Mouse (Mus musculus) neural tube, postnatal 0 days (tissue): ENCODE results near the gene Sept3. TPM values are rescaled to one million over a fixed set of nuclear protein-coding genes. Genes with fewer than 3 reads are reported as not detected.

Experiments used
- polyA plus RNA-seq: library from polyadenylated mRNA; unstranded; fragments of >200 nt; fragmentation: Nextera tagmentation; extraction: Ambion mirVana; gene quantifications from 2 replicates; pipeline ENCODE4 v1.2.1, GENCODE M21; 2015

Gene Sept3
- 311 and 334 TPM in 2 replicates for polyA plus RNA-seq

GRCm38 (mm10) chr15:82274593-82274926 lies at the start of gene Sept3:
Gene Sept3, plus strand, starts transcription at chr15:82274893.

GRCm38 (mm10) chr15:82244115-82244804 lies 30.4 kb upstream of the Sept3 start, which contains the start of gene Cenpm:
Gene Cenpm, minus strand, starts transcription at chr15:82244748.

GRCm38 (mm10) chr15:82252097-82252496 lies 22.6 kb upstream of the Sept3 start, which contains the start of gene 1500009C09Rik:
Gene 1500009C09Rik, plus strand, starts transcription at chr15:82252397.

GRCm38 (mm10) chr15:82298764-82299561 lies 24.3 kb downstream of the Sept3 start, which contains the start of gene Wbp2nl:
Gene Wbp2nl, plus strand, starts transcription at chr15:82298954.

DNA sequence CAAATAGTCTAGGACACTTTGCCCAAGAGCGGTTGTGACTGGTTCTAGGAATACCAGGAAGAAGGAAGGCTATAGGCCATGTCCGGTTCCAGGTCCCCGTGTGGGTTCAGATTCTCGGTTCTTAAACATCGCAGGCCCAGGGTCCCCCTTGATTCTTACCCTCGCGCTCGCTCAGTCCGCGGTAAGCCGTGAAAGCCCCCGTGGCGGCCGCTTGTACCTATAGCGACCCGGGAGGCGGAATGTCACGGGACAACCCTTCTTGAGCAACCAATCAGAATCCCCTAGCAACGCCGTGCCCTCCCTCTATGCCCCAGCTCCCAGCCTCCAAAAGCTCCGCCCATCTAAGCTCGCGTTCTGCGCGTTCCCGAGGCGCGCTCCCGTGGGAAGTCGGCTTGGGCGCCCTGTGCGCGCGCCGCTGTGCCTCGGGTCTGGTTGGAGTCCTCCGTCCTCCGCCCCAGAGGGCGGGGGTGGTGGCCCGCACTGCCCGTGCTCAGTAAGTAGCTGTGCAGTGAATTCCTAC lies 64.0 kb downstream of the Sept3 start, which contains the start of the genes Naga, Pheta2 and Smdt1:
TSS of gene Naga (minus strand) at position 333 of the 520 bp plus-strand sequence.
TSS of gene Pheta2 (plus strand) at position 350 of the 520 bp plus-strand sequence.
TSS of gene Smdt1 (plus strand) at position 367 of the 520 bp plus-strand sequence.

Other genes with a start within 250 kb of the Sept3 start
- gene Desi1, start 241.0 kb upstream of the Sept3 start, polyA plus RNA-seq, result 53.0 and 55.9 TPM in 2 replicates
- gene Snu13, start 227.3 kb upstream of the Sept3 start, polyA plus RNA-seq, result 248 and 267 TPM in 2 replicates
- not detected in 2 replicates for gene 4930407I10Rik, start 215.7 kb upstream of the Sept3 start, polyA plus RNA-seq
- 0.09 and 0.10 TPM in 2 replicates for gene Mei1, start 204.9 kb upstream of the Sept3 start, polyA plus RNA-seq
- 9.0 and 11.0 TPM in 2 replicates for gene Ccdc134, start 147.0 kb upstream of the Sept3 start, polyA plus RNA-seq
- gene Srebf2, start 127.7 kb upstream of the Sept3 start, polyA plus RNA-seq, result 151 and 162 TPM in 2 replicates
- gene Shisa8, start 62.1 kb upstream of the Sept3 start, polyA plus RNA-seq, result 18.3 and 22.7 TPM in 2 replicates
- 0.97 and 1.0 TPM in 2 replicates for gene Tnfrsf13c, start 50.5 kb upstream of the Sept3 start, polyA plus RNA-seq
- gene Cenpm, start 30.1 kb upstream of the Sept3 start, polyA plus RNA-seq, result 18.2 and 19.0 TPM in 2 replicates
- 13.7 and 17.9 TPM in 2 replicates for gene 1500009C09Rik, start 22.5 kb upstream of the Sept3 start, polyA plus RNA-seq
- 0.32 and 0.43 TPM in 2 replicates for gene Wbp2nl, start 24.1 kb downstream of the Sept3 start, polyA plus RNA-seq
- 36.0 and 38.9 TPM in 2 replicates for gene Naga, start 64.0 kb downstream of the Sept3 start, polyA plus RNA-seq
- gene Pheta2, start 64.0 kb downstream of the Sept3 start, polyA plus RNA-seq, result 1.4 and 1.5 TPM in 2 replicates
- 467 TPM in 2 replicates for gene Smdt1, start 64.1 kb downstream of the Sept3 start, polyA plus RNA-seq
- gene Ndufa6, start 79.4 kb downstream of the Sept3 start, polyA plus RNA-seq, result 557 and 602 TPM in 2 replicates
- gene Cyp2d22, start 105.4 kb downstream of the Sept3 start, polyA plus RNA-seq, result 5.4 and 6.0 TPM in 2 replicates
- not detected in 2 replicates for gene Cyp2d11, start 119.1 kb downstream of the Sept3 start, polyA plus RNA-seq
- not detected in 2 replicates for gene Cyp2d10, start 132.3 kb downstream of the Sept3 start, polyA plus RNA-seq
- not detected in 2 replicates for gene Cyp2d9, start 158.5 kb downstream of the Sept3 start, polyA plus RNA-seq